Mouse (Mus musculus) heart, postnatal 25 days (tissue): ENCODE measurements around the gene Sirt2. TPM values are rescaled to one million over a fixed set of nuclear protein-coding genes. Genes with fewer than 3 reads are reported as not detected.

Experiments
- DNase-seq: peaks from one replicate; pipeline ENCODE4 v3.0.0; 2022; ENCODE audit warnings: low spot score
- intact Hi-C: fragments of 180-260 bp; cut with DNase I; formaldehyde crosslinking; loops from one replicate; pipeline ENCODE4 v1.15.1; 2025
- total RNA-seq, 2 experiments: library from RNA; stranded (reverse); gene quantifications; 2 replicates each; pipeline ENCODE4 v1.2.3; 2021

The Sirt2 gene
- total RNA-seq, result 10 to 100 TPM; 80.0 to 80.2 TPM

- DNase-seq, result peak; percentile 99
- intact Hi-C loops, result no loop called here
Measured at GRCm38 (mm10) chr7:28766173-28766879, at the start of gene Sirt2. Gene Sirt2 (plus strand): TSS chr7:28766735.

- intact Hi-C loops, result no loop called here
- no peak for DNase-seq
Measured at GRCm38 (mm10) chr7:28717726-28718125, 48.8 kb upstream of the Sirt2 start.

- intact Hi-C loops, result no loop called here
- DNase-seq, result no peak
Measured at GRCm38 (mm10) chr7:28719159-28719558, 47.4 kb upstream of the Sirt2 start.

GRCm38 (mm10) chr7:28719650-28720049 lies 46.9 kb upstream of the Sirt2 start:
- intact Hi-C loops, result no loop called here
- DNase-seq, result no peak

- no peak for DNase-seq
- intact Hi-C loops, result no loop called here
Measured at GRCm38 (mm10) chr7:28720753-28721537, 45.6 kb upstream of the Sirt2 start.

- intact Hi-C loops, result no loop called here
- no peak for DNase-seq
Measured at GRCm38 (mm10) chr7:28722079-28722478, 44.5 kb upstream of the Sirt2 start.

GRCm38 (mm10) chr7:28724613-28725012 lies 41.9 kb upstream of the Sirt2 start:
- intact Hi-C loops, result loop anchor here (5.0 kb wide), 1 partner anchor 277 kb away; no protein-coding TSS in a partner anchor
- DNase-seq, result no peak

GRCm38 (mm10) chr7:28726600-28726999 lies 39.9 kb upstream of the Sirt2 start:
- peak; percentile 19 for DNase-seq
- intact Hi-C loops, result loop anchor here (5.0 kb wide), 1 partner anchor 279 kb away; no protein-coding TSS in a partner anchor

- DNase-seq, result no peak
- intact Hi-C loops, result loop anchor here (5.0 kb wide), 1 partner anchor 280 kb away; no protein-coding TSS in a partner anchor
Measured at GRCm38 (mm10) chr7:28727649-28728340, 38.7 kb upstream of the Sirt2 start.

GRCm38 (mm10) chr7:28732341-28733142 lies 34.0 kb upstream of the Sirt2 start:
- peak; percentile 46 for DNase-seq
- intact Hi-C loops, result no loop called here

- no peak for DNase-seq
- intact Hi-C loops, result no loop called here
Measured at GRCm38 (mm10) chr7:28733211-28733610, 33.3 kb upstream of the Sirt2 start.

- no peak for DNase-seq
- intact Hi-C loops, result no loop called here
Measured at GRCm38 (mm10) chr7:28735701-28736100, 30.8 kb upstream of the Sirt2 start.

- intact Hi-C loops, result no loop called here
- no peak for DNase-seq
Measured at GRCm38 (mm10) chr7:28739829-28740228, 26.7 kb upstream of the Sirt2 start.

- no peak for DNase-seq
- intact Hi-C loops, result no loop called here
Measured at GRCm38 (mm10) chr7:28740949-28741348, 25.6 kb upstream of the Sirt2 start.

GRCm38 (mm10) chr7:28741368-28741708 lies 25.2 kb upstream of the Sirt2 start:
- intact Hi-C loops, result no loop called here
- no peak for DNase-seq

- intact Hi-C loops, result loop anchor here (2.0 kb wide), 1 partner anchor 23 kb away; no protein-coding TSS in a partner anchor
- peak; percentile 93 for DNase-seq
Measured at GRCm38 (mm10) chr7:28741709-28742438, 24.7 kb upstream of the Sirt2 start, which contains the start of the genes Mrps12 and Sars2. Gene Mrps12 (minus strand): TSS chr7:28741820. Gene Sars2 (plus strand): TSS chr7:28741992.

- intact Hi-C loops, result no loop called here
- DNase-seq, result no peak
Measured at GRCm38 (mm10) chr7:28749935-28750334, 16.6 kb upstream of the Sirt2 start.

- DNase-seq, result no peak
- intact Hi-C loops, result no loop called here
Measured at GRCm38 (mm10) chr7:28756079-28756478, 10.5 kb upstream of the Sirt2 start, which contains the start of gene Ccer2. Gene Ccer2 (plus strand): TSS chr7:28756174.

GRCm38 (mm10) chr7:28758623-28759022 lies 7.9 kb upstream of the Sirt2 start:
- intact Hi-C loops, result no loop called here
- DNase-seq, result no peak
